Mouse (Mus musculus) kidney, adult 2 months (tissue): ENCODE measurements around the gene Kpna7.

Experiments used
- CTCF ChIP-seq: fragments of 200-500 bp; conservative IDR thresholded peaks from 2 replicates; pipeline ENCODE4 v1.5.1; 2011; ENCODE audit warnings: low read depth, mild to moderate bottlenecking, control low read depth, low read length, moderate library complexity, mixed read lengths; ENCODE audit not compliant: insufficient read depth, insufficient read length
- POLR2A ChIP-seq: fragments of 200-500 bp; IDR thresholded peaks from one replicate; pipeline ENCODE4 v1.6.1; 2011; ENCODE audit warnings: low read depth, low read length, control low read depth

- TF ChIP-seq CTCF (no peak), POLR2A (no peak)
Observed at GRCm38 (mm10) chr5:144958271-144958670, 125.6 kb downstream of the Kpna7 start.
